Mouse (Mus musculus) thymus, adult 2 months (tissue): ENCODE measurements around the gene Cog3. TPM values are rescaled to one million over a fixed set of nuclear protein-coding genes. Genes with fewer than 3 reads are reported as not detected.

Experiments
- DNase-seq: peaks from one replicate; pipeline ENCODE4 v3.0.0; 2021
- H3K27ac ChIP-seq: fragments of 200-500 bp; 2 replicates; pipeline ENCODE4 v1.5.1; 2012; ENCODE audit warnings: low read length, control low read depth; ENCODE audit not compliant: control insufficient read depth, insufficient read depth
- H3K27me3 ChIP-seq: fragments of 200-500 bp; 2 replicates; pipeline ENCODE4 v1.6.1; 2012; ENCODE audit warnings: mild to moderate bottlenecking, low read length, moderate library complexity, mixed read lengths; ENCODE audit not compliant: control insufficient read depth, insufficient read depth
- H3K36me3 ChIP-seq: fragments of 200-500 bp; 2 replicates; pipeline ENCODE4 v1.6.1; 2012; ENCODE audit warnings: mild to moderate bottlenecking, low read length, moderate library complexity; ENCODE audit not compliant: control insufficient read depth, insufficient read depth
- H3K4me1 ChIP-seq: fragments of 200-500 bp; replicated peaks from 2 replicates; pipeline ENCODE4 v1.6.1; 2012; ENCODE audit warnings: low read length; ENCODE audit not compliant: control insufficient read depth, insufficient read depth
- H3K4me3 ChIP-seq: fragments of 200-500 bp; 2 replicates; pipeline ENCODE4 v1.5.1; 2012; ENCODE audit warnings: mild to moderate bottlenecking, low read length, control low read depth, moderate library complexity; ENCODE audit not compliant: control insufficient read depth, insufficient read depth
- CTCF ChIP-seq: fragments of 200-500 bp; IDR thresholded peaks from 2 replicates; pipeline ENCODE4 v1.5.1; 2012; ENCODE audit warnings: mild to moderate bottlenecking, control low read depth, low read length, moderate library complexity, borderline replicate concordance; ENCODE audit not compliant: control insufficient read depth, poor library complexity, insufficient read depth; ENCODE audit errors: extremely low read depth
- POLR2A ChIP-seq: fragments of 200-500 bp; IDR thresholded peaks from 2 replicates; pipeline ENCODE4 v1.6.1; 2012; ENCODE audit warnings: mild to moderate bottlenecking, low read length, control low read depth, moderate library complexity; ENCODE audit not compliant: control insufficient read depth, poor library complexity, insufficient read depth; ENCODE audit errors: extremely low read depth
- WGBS: fragments of 180-500 bp; shearing (Covaris S2); methylation state at CpG from one replicate; pipeline ENCODE4 v1.1.7; 2018; 5-methylcytosine and 5-hydroxymethylcytosine counted together
- polyA plus RNA-seq: library from polyadenylated mRNA; depleted of rRNA; stranded (reverse); fragments of >200 nt; gene quantifications from 2 replicates; pipeline ENCODE4 v1.2.3, GENCODE M21; 2012; rRNA removed

Cog3 gene
- 16.1 and 16.2 TPM in 2 replicates for polyA plus RNA-seq

- peaks cover 6% of the 10 kb centered on the region for H3K4me1 ChIP-seq
- H3K27me3 ChIP-seq, result no peaks in the 10 kb centered on the region
- H3K36me3 ChIP-seq, result no peaks in the 10 kb centered on the region
- peak; percentile 29; the same call in 1 of the 2 replicates for TF ChIP-seq CTCF
- peak; percentile 91 for TF ChIP-seq POLR2A
- H3K4me3 ChIP-seq, result peak within 1 kb of the TSS; percentile 74
- peak; percentile 99 for DNase-seq
- under 1% methylated on average over 78 of the region's 78 CpGs for WGBS
- H3K27ac ChIP-seq, result no peak within 1 kb of the TSS
Observed at GRCm38 (mm10) chr14:75753991-75754817, at the start of gene Cog3. Gene Cog3 (minus strand): TSS chr14:75754517.

GRCm38 (mm10) chr14:75797769-75798386 is 43.6 kb upstream of the Cog3 start:
- TF ChIP-seq POLR2A (no peak), CTCF (no peak)
- 81% methylated on average over 5 of the region's 5 CpGs for WGBS
- Histone ChIP-seq H3K4me3 (no peak overlapping the region), H3K4me1 (no peaks in the 10 kb centered on the region), H3K27me3 (no peaks in the 10 kb centered on the region), H3K36me3 (no peaks in the 10 kb centered on the region), H3K27ac (no peak overlapping the region)
- DNase-seq, result no peak

GRCm38 (mm10) chr14:75795918-75796317 is 41.6 kb upstream of the Cog3 start:
- no peak overlapping the region for H3K4me3 ChIP-seq
- no peak for TF ChIP-seq POLR2A
- TF ChIP-seq CTCF, result no peak

GRCm38 (mm10) chr14:75794726-75795125 is 40.4 kb upstream of the Cog3 start:
- 86% methylated on average over 5 of the region's 5 CpGs for WGBS
- Histone ChIP-seq H3K4me1 (no peaks in the 10 kb centered on the region), H3K27me3 (no peaks in the 10 kb centered on the region), H3K27ac (no peak overlapping the region), H3K36me3 (no peaks in the 10 kb centered on the region), H3K4me3 (no peak overlapping the region)
- no peak for TF ChIP-seq CTCF
- DNase-seq, result no peak

More at GRCm38 (mm10) chr14:75795918-75796317, 41.6 kb upstream of the Cog3 start:
- Histone ChIP-seq H3K27ac (no peak overlapping the region), H3K4me1 (no peaks in the 10 kb centered on the region), H3K27me3 (no peaks in the 10 kb centered on the region), H3K36me3 (no peaks in the 10 kb centered on the region)
- WGBS, result 88% methylated on average over 4 of the region's 4 CpGs
- DNase-seq, result no peak

- Histone ChIP-seq H3K36me3 (no peaks in the 10 kb centered on the region), H3K4me3 (no peak overlapping the region), H3K4me1 (no peaks in the 10 kb centered on the region), H3K27ac (no peak overlapping the region), H3K27me3 (no peaks in the 10 kb centered on the region)
- TF ChIP-seq CTCF (no peak), POLR2A (no peak)
- DNase-seq, result no peak
- WGBS, result 95% methylated on average over 6 of the region's 6 CpGs
Observed at GRCm38 (mm10) chr14:75794324-75794723, 40.0 kb upstream of the Cog3 start.

GRCm38 (mm10) chr14:75793110-75793509 is 38.8 kb upstream of the Cog3 start:
- Histone ChIP-seq H3K4me3 (no peak overlapping the region), H3K36me3 (no peaks in the 10 kb centered on the region), H3K4me1 (no peaks in the 10 kb centered on the region), H3K27ac (no peak overlapping the region), H3K27me3 (no peaks in the 10 kb centered on the region)
- WGBS, result 96% methylated on average over 4 of the region's 4 CpGs
- TF ChIP-seq CTCF (no peak), POLR2A (no peak)
- no peak for DNase-seq
